Mouse (Mus musculus): ENCODE data around the gene Nfatc4. TPM values are rescaled to one million over a fixed set of nuclear protein-coding genes. Genes with fewer than 3 reads are reported as not detected.

Gene Nfatc4
- polyA plus RNA-seq, 1 experiment, result 4.3 TPM

DNA sequence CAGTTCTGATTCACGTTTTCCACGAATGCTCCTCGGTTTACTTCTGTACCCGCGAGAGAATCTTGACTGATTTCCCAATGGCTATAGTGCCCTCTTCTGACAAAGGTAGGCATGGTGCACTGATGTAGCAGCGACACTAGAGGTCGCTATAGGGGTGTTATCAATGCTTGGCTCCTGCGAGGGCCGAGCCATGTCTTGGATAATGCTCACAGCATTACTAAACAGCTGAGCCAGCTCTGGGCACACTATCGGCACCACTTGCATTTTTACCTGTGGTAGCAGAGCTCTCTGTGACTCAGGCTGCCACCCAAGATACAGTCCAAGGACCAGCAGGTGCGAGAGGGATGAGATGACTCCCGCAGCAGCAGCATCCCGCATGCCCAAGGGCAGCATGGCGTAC is 41.6 kb upstream of the Nfatc4 start:
- TF ChIP-seq POLR2A (IDR thresholded peaks at IDR 0.05; ENCODE audit: low read depth, low read length), result no peak
- TF ChIP-seq CTCF (conservative IDR thresholded peaks at IDR 0.05; ENCODE audit: insufficient read depth, insufficient read length, low read depth, low read length), result peak; percentile 100
- Histone ChIP-seq H3K27ac (ENCODE audit: insufficient read depth, low read depth, low read length) (no peak overlapping the region), H3K4me1 (ENCODE audit: control insufficient read depth, insufficient read depth, low read length) (no peaks in the 10 kb centered on the region), H3K27me3 (replicated peaks; ENCODE audit: control insufficient read depth, insufficient read depth, low read length) (no peaks in the 10 kb centered on the region), H3K4me3 (ENCODE audit: insufficient read depth, low read depth, low read length) (peak overlapping the region; percentile 26; the same call in 1 of the 2 replicates), H3K36me3 (ENCODE audit: control insufficient read depth, insufficient read depth, low read length) (no peaks in the 10 kb centered on the region)
- WGBS, result 13% methylated on average over 14 of the region's 14 CpGs
- DNase-seq, result peak; percentile 82

DNA sequence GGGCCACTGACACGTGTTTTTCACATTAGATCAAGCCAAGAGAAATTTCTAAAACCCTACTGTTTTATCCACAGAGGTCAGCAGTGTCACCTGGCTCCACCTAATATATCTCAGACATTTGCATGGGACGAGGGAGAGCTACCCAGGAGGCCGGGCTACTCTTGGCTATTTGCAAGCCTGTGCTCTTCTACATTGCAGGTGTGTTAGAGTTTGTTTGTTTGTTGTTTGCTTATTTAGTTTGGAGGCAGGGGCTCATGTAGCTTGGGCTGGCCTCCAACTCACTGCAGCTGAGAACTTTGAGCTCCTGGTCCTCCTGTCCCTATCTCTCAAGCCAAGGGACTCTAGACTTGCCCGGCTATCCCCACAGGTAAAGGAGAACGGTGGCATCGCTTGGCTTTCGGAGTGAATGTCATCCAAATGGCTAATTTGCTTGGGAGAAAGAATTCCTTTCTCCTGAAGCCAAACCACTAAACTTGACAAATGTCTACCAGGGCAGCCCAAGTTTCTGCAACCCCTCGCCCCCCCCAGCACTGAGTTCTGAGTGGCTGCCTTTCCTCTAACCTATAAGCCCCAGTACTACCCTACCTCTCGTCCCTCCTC is 40.5 kb upstream of the Nfatc4 start:
- peak overlapping the region; percentile 77 for H3K27ac ChIP-seq (ENCODE audit: insufficient read depth, low read depth, low read length)
- no peaks in the 10 kb centered on the region for H3K36me3 ChIP-seq (ENCODE audit: control insufficient read depth, insufficient read depth, low read length)
- no peak for DNase-seq

DNA sequence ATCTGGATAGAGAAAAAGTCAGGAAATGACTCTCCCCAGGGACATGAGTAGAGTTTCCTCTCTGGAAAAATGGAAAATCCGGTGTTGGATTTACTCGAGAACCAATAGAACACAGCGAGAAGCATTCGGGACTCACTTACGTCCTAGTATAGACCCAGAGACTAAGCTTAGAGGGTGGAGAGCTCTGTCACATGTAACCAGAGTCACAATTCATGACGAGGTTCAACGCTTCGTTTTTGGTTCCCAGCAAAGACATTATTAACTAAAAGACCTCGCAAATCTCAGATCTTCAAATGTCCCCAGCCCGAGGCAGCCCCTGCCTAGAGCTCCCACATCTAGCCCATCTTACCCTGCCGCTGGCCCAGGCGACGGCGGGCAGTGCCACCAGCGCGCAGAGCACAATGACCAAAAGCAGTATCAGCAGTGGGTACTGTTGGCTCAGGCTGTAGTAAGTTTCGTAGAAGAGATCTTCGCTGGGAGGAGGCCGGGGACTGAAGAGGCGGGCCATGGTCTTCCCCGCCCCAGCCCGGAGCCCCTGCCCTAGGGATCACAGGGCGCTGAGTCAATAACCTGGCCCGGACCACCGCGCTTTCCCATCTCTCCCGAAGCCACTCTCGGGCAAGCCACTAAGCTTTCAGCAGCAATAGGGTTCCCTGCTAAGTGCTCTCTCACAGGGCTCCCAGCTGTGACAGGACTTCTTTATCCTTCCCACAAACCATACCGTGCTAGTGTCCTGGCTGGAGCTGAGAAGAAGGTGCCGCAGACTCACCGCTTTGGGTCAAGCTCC is 39.6 kb upstream of the Nfatc4 start:
- peak overlapping the region; percentile 44 for H3K27ac ChIP-seq (ENCODE audit: insufficient read depth, low read depth, low read length)
- no peaks in the 10 kb centered on the region for H3K27me3 ChIP-seq (replicated peaks; ENCODE audit: control insufficient read depth, insufficient read depth, low read length)
- H3K4me3 ChIP-seq (ENCODE audit: insufficient read depth, low read depth, low read length), result peak overlapping the region; percentile 51
- TF ChIP-seq CTCF (conservative IDR thresholded peaks at IDR 0.05; ENCODE audit: insufficient read depth, insufficient read length, low read depth, low read length) (no peak), POLR2A (IDR thresholded peaks at IDR 0.05; ENCODE audit: low read depth, low read length) (no peak)
- no peaks in the 10 kb centered on the region for H3K36me3 ChIP-seq (ENCODE audit: control insufficient read depth, insufficient read depth, low read length)
- peak; percentile 82 for DNase-seq
- H3K4me1 ChIP-seq (ENCODE audit: control insufficient read depth, insufficient read depth, low read length), result no peaks in the 10 kb centered on the region
- WGBS, result 7% methylated on average over 31 of the region's 31 CpGs

More for the DNA sequence above, 40.5 kb upstream of the Nfatc4 start:
- WGBS, result 41% methylated on average over 9 of the region's 9 CpGs
- TF ChIP-seq CTCF (conservative IDR thresholded peaks at IDR 0.05; ENCODE audit: insufficient read depth, insufficient read length, low read depth, low read length) (no peak), POLR2A (IDR thresholded peaks at IDR 0.05; ENCODE audit: low read depth, low read length) (no peak)
- Histone ChIP-seq H3K27me3 (replicated peaks; ENCODE audit: control insufficient read depth, insufficient read depth, low read length) (no peaks in the 10 kb centered on the region), H3K4me3 (ENCODE audit: insufficient read depth, low read depth, low read length) (peak overlapping the region; percentile 35; the same call in 1 of the 2 replicates), H3K4me1 (ENCODE audit: control insufficient read depth, insufficient read depth, low read length) (no peaks in the 10 kb centered on the region)

DNA sequence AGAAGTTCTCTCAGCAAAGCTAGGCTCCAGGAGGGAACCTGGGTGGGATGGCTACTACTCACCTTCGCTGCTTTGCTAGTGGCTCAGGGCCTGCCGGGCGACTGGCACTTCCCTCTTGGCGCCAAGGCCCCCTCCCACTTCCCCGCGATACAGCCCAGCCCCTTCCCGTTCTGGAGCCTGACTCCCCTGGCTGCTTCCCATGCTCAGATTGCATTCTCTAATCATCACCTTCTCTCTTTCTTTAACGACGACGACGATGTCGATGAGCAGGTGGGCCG is 39.0 kb upstream of the Nfatc4 start, which contains the start of gene Adcy4:
Gene Adcy4 (minus strand): TSS at position 138 of the 278 bp plus-strand sequence.
- H3K4me3 ChIP-seq (ENCODE audit: insufficient read depth, low read depth, low read length), result peak within 1 kb of the TSS; percentile 51
- DNase-seq, result peak; percentile 43
- 12% methylated on average over 13 of the region's 13 CpGs for WGBS
- no peaks in the 10 kb centered on the region for H3K36me3 ChIP-seq (ENCODE audit: control insufficient read depth, insufficient read depth, low read length)
- no peaks in the 10 kb centered on the region for H3K27me3 ChIP-seq (replicated peaks; ENCODE audit: control insufficient read depth, insufficient read depth, low read length)
- peak within 1 kb of the TSS; percentile 77 for H3K27ac ChIP-seq (ENCODE audit: insufficient read depth, low read depth, low read length)
- no peak for TF ChIP-seq POLR2A (IDR thresholded peaks at IDR 0.05; ENCODE audit: low read depth, low read length)
- no peak for TF ChIP-seq CTCF (conservative IDR thresholded peaks at IDR 0.05; ENCODE audit: insufficient read depth, insufficient read length, low read depth, low read length)
- no peaks in the 10 kb centered on the region for H3K4me1 ChIP-seq (ENCODE audit: control insufficient read depth, insufficient read depth, low read length)

DNA sequence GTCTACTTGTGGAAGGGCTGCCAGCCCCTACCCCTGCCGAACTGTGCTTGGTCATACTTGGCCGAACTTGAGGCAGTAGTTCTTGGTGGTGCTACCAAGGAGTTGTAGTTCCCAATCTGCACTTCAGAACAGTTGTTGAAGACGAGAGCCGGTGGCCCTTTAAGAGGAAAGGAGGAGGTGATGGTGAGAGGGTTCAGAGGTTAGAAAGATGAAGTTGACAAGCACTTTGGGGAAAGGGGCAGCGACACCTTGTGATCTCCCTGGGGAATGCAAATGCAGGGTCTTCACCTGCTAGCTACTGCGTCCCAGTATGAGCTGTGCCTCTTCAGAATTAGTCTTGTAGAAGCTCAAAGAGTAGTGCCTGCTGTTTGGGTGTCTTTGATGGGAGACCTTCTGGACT is 37.7 kb upstream of the Nfatc4 start:
- no peaks in the 10 kb centered on the region for H3K36me3 ChIP-seq (ENCODE audit: control insufficient read depth, insufficient read depth, low read length)
- TF ChIP-seq CTCF (conservative IDR thresholded peaks at IDR 0.05; ENCODE audit: insufficient read depth, insufficient read length, low read depth, low read length) (peak; percentile 39; the same call in 1 of the 2 replicates), POLR2A (IDR thresholded peaks at IDR 0.05; ENCODE audit: low read depth, low read length) (no peak)
- H3K27me3 ChIP-seq (replicated peaks; ENCODE audit: control insufficient read depth, insufficient read depth, low read length), result no peaks in the 10 kb centered on the region
- peak; percentile 12 for DNase-seq
- no peak overlapping the region for H3K27ac ChIP-seq (ENCODE audit: insufficient read depth, low read depth, low read length)
- WGBS, result 44% methylated on average over 6 of the region's 6 CpGs
- no peaks in the 10 kb centered on the region for H3K4me1 ChIP-seq (ENCODE audit: control insufficient read depth, insufficient read depth, low read length)
- H3K4me3 ChIP-seq (ENCODE audit: insufficient read depth, low read depth, low read length), result no peak overlapping the region

DNA sequence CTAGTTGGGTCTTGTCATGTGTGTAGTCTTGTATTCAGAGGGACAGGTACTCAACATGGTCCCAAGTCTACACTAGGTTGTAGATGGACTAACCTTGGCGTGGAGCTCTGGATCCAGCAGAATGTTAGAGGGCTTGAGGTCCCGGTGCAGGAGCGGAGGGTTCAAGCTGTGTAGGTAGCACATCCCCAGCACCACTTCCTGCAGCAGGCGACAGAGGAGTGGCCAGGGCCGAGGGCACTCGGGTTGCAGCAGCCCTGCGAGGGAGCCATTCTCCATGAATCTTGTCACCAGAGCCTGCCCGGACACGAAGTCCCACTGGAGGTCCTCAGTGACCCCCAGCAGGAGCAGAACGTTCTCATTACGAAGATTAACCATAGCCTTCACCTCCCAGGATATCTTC is 35.2 kb upstream of the Nfatc4 start:
- TF ChIP-seq CTCF (conservative IDR thresholded peaks at IDR 0.05; ENCODE audit: insufficient read depth, insufficient read length, low read depth, low read length) (no peak), POLR2A (IDR thresholded peaks at IDR 0.05; ENCODE audit: low read depth, low read length) (no peak)
- no peak overlapping the region for H3K4me3 ChIP-seq (ENCODE audit: insufficient read depth, low read depth, low read length)

More for the DNA sequence above, 35.2 kb upstream of the Nfatc4 start:
- no peak for DNase-seq
- Histone ChIP-seq H3K4me1 (ENCODE audit: control insufficient read depth, insufficient read depth, low read length) (no peaks in the 10 kb centered on the region), H3K27me3 (replicated peaks; ENCODE audit: control insufficient read depth, insufficient read depth, low read length) (no peaks in the 10 kb centered on the region), H3K27ac (ENCODE audit: insufficient read depth, low read depth, low read length) (no peak overlapping the region), H3K36me3 (ENCODE audit: control insufficient read depth, insufficient read depth, low read length) (no peaks in the 10 kb centered on the region)
- 57% methylated on average over 11 of the region's 11 CpGs for WGBS

All from kidney, adult 2 months (tissue).